Mouse (Mus musculus): ENCODE results near the gene Sowaha. TPM values are rescaled to one million over a fixed set of nuclear protein-coding genes. Genes with fewer than 3 reads are reported as not detected.
"Not testable (repeated sequence)": the region's sequence is repeated elsewhere in the genome, so short reads cannot be mapped to it uniquely, and the experiment has no call there.

The Sowaha gene
- total RNA-seq, 2 experiments from 2014 or later: 0.29 to 0.79 TPM

GRCm38 (mm10) chr11:53443861-53444260 is 36.2 kb downstream of the Sowaha start:
- ATAC-seq (replicated peaks; ENCODE audit: poor library complexity): 0 out of 2 replicates have a peak, but pooled peaks have one; percentile 43

GRCm38 (mm10) chr11:53441921-53442320 is 38.2 kb downstream of the Sowaha start:
- ATAC-seq (replicated peaks; ENCODE audit: poor library complexity): peak; percentile 77

- no peak for ATAC-seq (replicated peaks; ENCODE audit: poor library complexity)
These were observed 43.7 kb downstream of the Sowaha start for GRCm38 (mm10) chr11:53436338-53436737.

- no peak for ATAC-seq (replicated peaks; ENCODE audit: poor library complexity)
These were observed 44.6 kb downstream of the Sowaha start for GRCm38 (mm10) chr11:53435504-53435903.

GRCm38 (mm10) chr11:53433057-53433456 is 47.0 kb downstream of the Sowaha start:
- no peak for ATAC-seq (replicated peaks; ENCODE audit: poor library complexity)

- peak; percentile 21 for ATAC-seq (replicated peaks; ENCODE audit: poor library complexity)
These were observed 48.6 kb downstream of the Sowaha start for GRCm38 (mm10) chr11:53431347-53432056.

DNA sequence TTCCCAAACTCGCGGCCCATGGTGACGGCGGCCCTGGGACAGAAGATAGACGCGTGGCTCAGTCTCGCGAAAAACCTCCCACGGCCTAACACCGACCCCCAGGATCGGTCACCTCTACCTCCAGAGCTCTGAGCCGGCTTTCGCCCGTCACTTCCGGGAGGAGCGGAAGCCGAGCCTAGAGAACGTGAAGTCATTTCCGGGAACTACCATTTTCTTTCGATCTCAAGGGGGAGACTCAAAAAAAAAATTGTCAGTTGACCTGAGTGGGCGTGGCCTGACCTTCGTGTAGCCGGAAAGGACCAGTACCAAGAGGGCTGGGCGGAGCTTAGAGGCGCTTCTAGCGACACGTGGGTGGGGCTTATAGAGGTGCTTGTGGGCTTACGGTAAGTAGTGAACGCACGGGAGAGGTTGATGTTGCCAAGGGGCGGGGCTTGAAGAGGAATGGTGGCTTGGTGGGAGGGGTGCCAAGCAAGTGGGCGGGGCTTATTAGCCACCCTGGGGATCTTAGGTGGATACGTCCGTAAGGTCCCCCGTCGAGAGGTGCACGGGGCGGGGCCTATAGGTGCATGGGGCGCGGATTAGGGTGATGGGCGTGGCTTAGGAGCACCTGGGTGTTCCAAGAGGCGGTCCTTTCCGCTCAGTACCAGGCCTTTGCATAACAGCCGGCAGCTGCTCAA is 49.3 kb downstream of the Sowaha start, which contains the start of the genes Uqcrq and Gdf9:
Gene Uqcrq (minus strand): TSS at position 162 of the 677 bp plus-strand sequence.
Gene Gdf9 (plus strand): TSS at position 354 of the 677 bp plus-strand sequence.
- ATAC-seq (replicated peaks; ENCODE audit: poor library complexity): peak; percentile 87

DNA sequence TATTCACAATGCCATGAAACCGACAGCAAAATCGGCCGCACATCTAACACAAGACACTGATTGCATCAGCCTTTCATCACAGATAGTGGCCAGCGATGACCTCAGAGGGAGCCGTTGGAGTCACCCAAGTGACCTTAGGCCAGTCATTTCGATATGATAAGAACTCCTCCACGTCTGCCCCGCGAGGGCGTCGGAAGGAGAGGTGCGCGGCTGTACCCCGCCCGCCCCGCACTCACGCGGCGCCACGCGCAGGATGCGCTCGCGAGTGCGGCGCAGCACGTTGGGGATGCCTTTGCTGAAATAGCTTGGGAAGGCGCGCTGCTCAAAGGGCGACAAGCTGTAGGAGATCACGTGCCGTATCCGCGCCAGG is 49.8 kb downstream of the Sowaha start:
- peak; percentile 13 for ATAC-seq (replicated peaks; ENCODE audit: poor library complexity)

GRCm38 (mm10) chr11:53429182-53429581 is 50.9 kb downstream of the Sowaha start:
- ATAC-seq (replicated peaks; ENCODE audit: poor library complexity): no peak

DNA sequence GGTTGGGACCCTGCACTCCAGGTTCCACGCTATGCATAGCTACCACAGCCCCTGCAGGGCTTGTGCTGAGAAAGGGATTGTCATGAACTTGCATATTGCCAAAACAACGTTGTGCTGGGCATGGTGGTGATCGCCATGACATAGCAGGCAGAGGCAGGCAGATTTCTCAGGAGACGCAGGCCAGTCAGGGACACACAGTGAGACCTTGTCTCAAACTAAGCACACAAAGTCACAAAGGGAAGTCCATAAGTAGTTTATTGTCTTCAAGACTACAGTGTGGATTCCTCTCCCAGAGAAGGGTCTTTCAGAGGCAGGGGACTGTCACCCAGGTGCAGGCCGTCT is 51.4 kb downstream of the Sowaha start:
- no peak for ATAC-seq (replicated peaks; ENCODE audit: poor library complexity)

DNA sequence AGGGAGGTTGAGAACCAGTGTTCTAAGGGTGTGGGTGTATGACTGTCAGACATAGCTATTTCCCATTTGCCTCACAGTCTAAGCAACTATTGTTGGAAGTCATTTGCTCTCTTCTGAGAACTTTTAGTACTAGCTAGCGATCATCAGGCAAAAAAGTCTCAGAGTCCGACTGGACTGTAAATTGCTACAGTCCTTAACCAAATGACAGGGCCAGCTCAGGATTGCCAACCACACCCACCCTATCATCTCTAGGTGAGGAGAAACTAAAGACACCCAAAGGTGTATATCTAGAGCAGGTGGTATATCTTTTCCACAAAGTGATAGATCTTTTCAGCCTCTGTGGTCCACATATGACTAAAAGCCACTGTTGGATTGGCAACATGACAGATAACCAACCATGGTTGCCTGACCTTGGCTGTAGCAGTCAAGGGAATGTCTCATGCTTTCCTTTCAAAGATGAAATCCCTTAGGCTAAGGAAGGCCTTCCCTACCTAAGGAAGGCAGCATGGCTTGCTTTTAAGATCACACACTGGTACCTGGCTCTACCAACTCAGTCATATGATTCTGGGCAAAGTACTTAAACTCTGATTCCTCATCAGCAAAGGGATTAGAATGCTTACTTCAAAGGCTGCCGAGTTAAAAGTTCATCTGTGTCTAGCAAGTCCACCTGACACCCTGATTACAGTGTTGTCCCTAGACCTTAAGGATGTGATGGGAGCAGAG is 51.9 kb downstream of the Sowaha start:
- ATAC-seq (replicated peaks; ENCODE audit: poor library complexity): no peak

DNA sequence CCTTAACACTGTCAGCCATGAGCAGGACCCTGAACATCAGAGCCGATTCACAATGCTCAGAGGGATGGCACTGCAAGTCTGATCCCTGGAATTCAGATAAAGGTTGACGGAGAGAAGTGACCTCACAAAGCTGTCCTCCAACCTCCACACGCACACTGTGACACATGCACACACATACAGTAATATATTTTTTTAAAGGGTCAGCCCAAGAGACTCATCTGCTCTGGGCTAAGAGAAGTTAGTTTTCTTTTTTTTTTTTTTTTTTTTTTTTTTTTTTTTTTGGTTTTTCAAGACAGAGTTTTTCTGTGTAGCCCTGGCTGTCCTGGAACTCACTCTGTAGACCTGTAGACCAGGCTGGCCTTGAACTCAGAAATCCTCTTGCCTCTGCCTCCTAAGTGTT is 53.2 kb downstream of the Sowaha start:
- ATAC-seq (replicated peaks; ENCODE audit: poor library complexity): not testable (repeated sequence)

Other genes starting within 250 kb of the Sowaha start
- 148 and 151 TPM in 2 replicates for gene Hspa4, start 179.8 kb downstream of the Sowaha start, total RNA-seq (2015)
- gene Hspa4, start 179.8 kb downstream of the Sowaha start, total RNA-seq (2017): 371 and 490 TPM in 2 replicates
- gene Zcchc10, start 155.6 kb downstream of the Sowaha start, total RNA-seq (2015): 25.6 and 30.9 TPM in 2 replicates
- 4.7 and 4.8 TPM in 2 replicates for gene Zcchc10, start 155.6 kb downstream of the Sowaha start, total RNA-seq (2017)
- 57.9 and 79.5 TPM in 2 replicates for gene Aff4, start 129.4 kb downstream of the Sowaha start, total RNA-seq (2015)
- 42.2 and 49.6 TPM in 2 replicates for gene Aff4, start 129.4 kb downstream of the Sowaha start, total RNA-seq (2017)
- not detected in 2 replicates for gene Leap2, start 57.1 kb downstream of the Sowaha start, total RNA-seq (2015)
- not detected in 2 replicates for gene Leap2, start 57.1 kb downstream of the Sowaha start, total RNA-seq (2017)
- 194 and 224 TPM in 2 replicates for gene Uqcrq, start 49.4 kb downstream of the Sowaha start, total RNA-seq (2015)
- 30.5 and 42.9 TPM in 2 replicates for gene Uqcrq, start 49.4 kb downstream of the Sowaha start, total RNA-seq (2017)
- gene Gdf9, start 49.3 kb downstream of the Sowaha start, total RNA-seq (2015): 0.25 and 0.34 TPM in 2 replicates
- gene Gdf9, start 49.3 kb downstream of the Sowaha start, total RNA-seq (2017): 2.7 TPM in 1 of 2 replicates, not detected in the other
- gene Gm10447, start 23.2 kb downstream of the Sowaha start, total RNA-seq (2015): not detected in 2 replicates
- not detected in 2 replicates for gene Gm10447, start 23.2 kb downstream of the Sowaha start, total RNA-seq (2017)
- 0.02 TPM in 1 of 2 replicates, not detected in the other for gene Shroom1, start 23.1 kb downstream of the Sowaha start, total RNA-seq (2015)
- not detected in 2 replicates for gene Shroom1, start 23.1 kb downstream of the Sowaha start, total RNA-seq (2017)
- gene Gm9837, start 9.8 kb downstream of the Sowaha start, total RNA-seq (2015): not detected in 2 replicates
- gene Gm9837, start 9.8 kb downstream of the Sowaha start, total RNA-seq (2017): not detected in 2 replicates
- gene Gm9945, start 108 bp downstream of the Sowaha start, total RNA-seq (2015): not detected in 2 replicates
- not detected in 2 replicates for gene Gm9945, start 108 bp downstream of the Sowaha start, total RNA-seq (2017)
- 15.5 and 27.3 TPM in 2 replicates for gene Sept8, start 39.0 kb upstream of the Sowaha start, total RNA-seq (2015)
- gene Sept8, start 39.0 kb upstream of the Sowaha start, total RNA-seq (2017): 11.0 and 24.6 TPM in 2 replicates
- 3.9 TPM in 2 replicates for gene Kif3a, start 87.1 kb upstream of the Sowaha start, total RNA-seq (2015)
- 6.2 and 9.1 TPM in 2 replicates for gene Kif3a, start 87.1 kb upstream of the Sowaha start, total RNA-seq (2017)
- not detected in 2 replicates for gene Il4, start 138.4 kb upstream of the Sowaha start, total RNA-seq (2015)
- gene Il4, start 138.4 kb upstream of the Sowaha start, total RNA-seq (2017): not detected in 2 replicates
- not detected in 2 replicates for gene Il13, start 154.4 kb upstream of the Sowaha start, total RNA-seq (2015)
- not detected in 2 replicates for gene Il13, start 154.4 kb upstream of the Sowaha start, total RNA-seq (2017)
- gene Rad50, start 227.0 kb upstream of the Sowaha start, total RNA-seq (2015): 49.3 and 57.7 TPM in 2 replicates
- gene Rad50, start 227.0 kb upstream of the Sowaha start, total RNA-seq (2017): 66.5 and 79.1 TPM in 2 replicates
- gene Il5, start 240.5 kb upstream of the Sowaha start, total RNA-seq (2015): not detected in 2 replicates
- not detected in 2 replicates for gene Il5, start 240.5 kb upstream of the Sowaha start, total RNA-seq (2017)